Mouse (Mus musculus) midbrain, postnatal 0 days (tissue): ENCODE data around the gene Aftph. TPM values are rescaled to one million over a fixed set of nuclear protein-coding genes. Genes with fewer than 3 reads are reported as not detected.

ENCODE experiments used
- ATAC-seq: fragments of 200-750 bp; cut with Nextera tagmentation; 2 replicates; pipeline ENCODE4 v1.8.0; 2017; ENCODE audit warnings: moderate number of reproducible peaks, mild to moderate bottlenecking, moderate TSS enrichment, moderate library complexity; ENCODE audit not compliant: low FRiP score
- DNase-seq: peaks from one replicate; pipeline ENCODE4 v3.0.0-alpha.2; 2015; ENCODE audit warnings: low spot score
- H3K27ac ChIP-seq: fragments of 300-500 bp; sonication (generic); 2 replicates; pipeline ENCODE4 v1.5.1; 2014; ENCODE audit warnings: low read depth, mild to moderate bottlenecking, low read length, mixed read lengths
- H3K27me3 ChIP-seq: fragments of 300-500 bp; sonication (generic); 2 replicates; pipeline ENCODE4 v1.6.1; 2014; ENCODE audit warnings: low read length, control low read depth, mixed read lengths; ENCODE audit not compliant: insufficient read depth
- H3K36me3 ChIP-seq: fragments of 300-500 bp; sonication (generic); 2 replicates; pipeline ENCODE4 v1.6.1; 2014; ENCODE audit warnings: low read length, control low read depth, mixed read lengths; ENCODE audit not compliant: insufficient read depth
- H3K4me1 ChIP-seq: fragments of 300-500 bp; sonication (generic); 2 replicates; pipeline ENCODE4 v1.6.1; 2014; ENCODE audit warnings: mild to moderate bottlenecking, control low read depth, antibody characterized with exemption, low read length, mixed read lengths; ENCODE audit not compliant: insufficient read depth
- H3K4me2 ChIP-seq: fragments of 300-500 bp; sonication (generic); 2 replicates; pipeline ENCODE4 v1.6.1; 2014; ENCODE audit warnings: low read depth, mild to moderate bottlenecking, low read length, mixed read lengths; ENCODE audit not compliant: poor library complexity, severe bottlenecking
- H3K4me3 ChIP-seq: fragments of 300-500 bp; sonication (generic); 2 replicates; pipeline ENCODE4 v1.5.1; 2014; ENCODE audit warnings: low read depth, mild to moderate bottlenecking, low read length, moderate library complexity
- H3K9ac ChIP-seq: fragments of 300-500 bp; sonication (generic); replicated peaks from 2 replicates; pipeline ENCODE4 v1.6.1; 2014; ENCODE audit warnings: mild to moderate bottlenecking, low read length, moderate library complexity, mixed read lengths; ENCODE audit not compliant: poor library complexity, severe bottlenecking
- H3K9me3 ChIP-seq: fragments of 300-500 bp; sonication (generic); 2 replicates; pipeline ENCODE4 v1.6.1; 2016; ENCODE audit warnings: low read length, control low read depth
- CTCF ChIP-seq: IDR thresholded peaks from 2 replicates; pipeline ENCODE4 v1.5.1; 2016; ENCODE audit warnings: antibody characterized with exemption, mild to moderate bottlenecking
- WGBS: fragments of 180-500 bp; shearing (Covaris S2); extraction: QIAGEN DNeasy Blood & Tissue Kit; methylation state at CpG from one replicate; pipeline ENCODE4 v1.1.7; 2014; 5-methylcytosine and 5-hydroxymethylcytosine counted together
- polyA plus RNA-seq: library from polyadenylated mRNA; unstranded; fragments of >200 nt; fragmentation: Nextera tagmentation; extraction: Ambion mirVana; gene quantifications from 2 replicates; pipeline ENCODE4 v1.2.1, GENCODE M21; 2015
- total RNA-seq: library from RNA; depleted of rRNA; stranded (reverse); fragments of >200 nt; gene quantifications from 2 replicates; pipeline ENCODE4 v1.2.3, GENCODE M21; 2014; rRNA removed

Aftph gene
- total and polyA plus RNA-seq, 2 experiments from 2014 or later, result 23.4 to 41.2 TPM

DNA sequence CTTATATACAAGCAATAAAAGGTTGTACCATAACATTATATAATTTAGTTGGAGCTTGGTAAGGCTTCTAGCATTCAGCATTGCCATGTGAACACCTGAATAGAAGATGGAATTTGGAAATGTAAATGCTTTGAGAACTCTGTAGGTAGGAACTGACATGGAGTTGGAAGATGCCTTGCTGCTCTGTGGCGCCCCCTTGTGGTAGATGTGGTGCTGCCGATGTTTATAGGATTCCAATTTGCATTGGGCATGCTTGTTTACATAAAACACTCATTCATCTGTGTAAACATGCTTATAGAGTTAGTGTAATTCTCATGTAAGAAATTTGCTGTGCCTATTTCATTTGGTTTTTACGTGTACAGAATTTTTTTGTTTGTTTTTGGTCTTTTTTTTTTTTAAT lies 102.5 kb downstream of the Aftph start:
- H3K4me1 ChIP-seq, result peaks cover 6% of the 10 kb centered on the region; the same call in 1 of the 2 replicates
- H3K27ac ChIP-seq, result no peak overlapping the region
- H3K4me2 ChIP-seq, result no peak overlapping the region
- ATAC-seq (no peak), DNase-seq (peak; percentile 67)
- peak; percentile 86 for TF ChIP-seq CTCF
- no peak overlapping the region for H3K4me3 ChIP-seq
- H3K9ac ChIP-seq, result no peak overlapping the region
- no peaks in the 10 kb centered on the region for H3K27me3 ChIP-seq
- no peaks in the 10 kb centered on the region for H3K36me3 ChIP-seq
- WGBS, result 26% methylated on average over 3 of the region's 3 CpGs
- H3K9me3 ChIP-seq, result no peaks in the 10 kb centered on the region

DNA sequence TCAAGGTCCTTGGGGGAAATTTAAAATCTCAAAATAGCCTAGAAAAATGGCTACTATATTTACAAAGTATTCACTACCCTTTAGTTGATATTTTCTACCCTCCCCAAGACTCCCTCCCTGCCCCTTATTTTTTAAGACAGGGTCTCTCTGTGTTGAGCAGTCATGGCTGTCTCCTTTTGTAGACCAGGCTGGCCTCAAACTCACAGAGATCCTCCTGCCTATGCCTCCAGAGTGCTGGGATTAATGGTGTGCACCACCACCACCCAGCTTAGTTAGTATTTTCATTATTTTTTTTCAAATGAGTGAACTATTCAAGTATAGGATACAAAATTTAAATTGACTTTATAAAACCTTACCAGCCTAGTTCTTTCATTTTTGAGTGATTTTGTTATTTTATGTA lies 104.3 kb downstream of the Aftph start:
- H3K27me3 ChIP-seq, result no peaks in the 10 kb centered on the region

DNA sequence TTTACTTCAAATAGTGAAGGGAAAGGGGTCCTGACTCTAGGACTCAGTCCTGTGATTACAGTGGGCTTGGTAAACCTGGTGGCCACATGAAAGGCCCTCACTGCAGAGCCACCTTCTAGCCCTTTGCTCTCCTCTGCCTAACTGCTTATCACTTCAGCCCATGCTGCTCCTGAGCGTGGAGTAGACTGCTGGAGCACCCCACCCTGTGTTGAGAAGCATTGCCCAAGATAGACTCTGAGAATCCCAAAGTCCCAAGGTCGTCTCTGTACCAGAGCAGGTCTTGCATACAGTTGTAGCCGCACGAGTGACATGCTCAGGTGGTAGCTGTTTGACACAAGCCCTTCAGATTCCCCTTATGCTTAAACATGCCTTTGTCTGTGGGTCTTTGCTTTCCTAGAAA lies 105.3 kb downstream of the Aftph start:
- TF ChIP-seq CTCF, result no peak
- DNase-seq (no peak), ATAC-seq (no peak)
- Histone ChIP-seq H3K9me3 (no peaks in the 10 kb centered on the region), H3K27ac (no peak overlapping the region), H3K9ac (0 out of 2 replicates have a peak overlapping the region, but pooled peaks have one; percentile 24), H3K27me3 (no peaks in the 10 kb centered on the region), H3K4me1 (peaks cover 11% of the 10 kb centered on the region; the same call in 1 of the 2 replicates), H3K36me3 (no peaks in the 10 kb centered on the region), H3K4me3 (no peak overlapping the region), H3K4me2 (no peak overlapping the region)
- 72% methylated on average over 4 of the region's 4 CpGs for WGBS

More for the DNA sequence above, 104.3 kb downstream of the Aftph start:
- no peak for DNase-seq
- Histone ChIP-seq H3K4me2 (no peak overlapping the region), H3K4me3 (no peak overlapping the region), H3K36me3 (no peaks in the 10 kb centered on the region), H3K4me1 (peaks cover 11% of the 10 kb centered on the region; the same call in 1 of the 2 replicates), H3K27ac (no peak overlapping the region), H3K9ac (no peak overlapping the region), H3K9me3 (no peaks in the 10 kb centered on the region)
- no peak for ATAC-seq
- TF ChIP-seq CTCF, result no peak

- Histone ChIP-seq H3K4me2 (no peak overlapping the region), H3K27me3 (no peaks in the 10 kb centered on the region), H3K9me3 (no peaks in the 10 kb centered on the region), H3K4me3 (no peak overlapping the region), H3K4me1 (peaks cover 11% of the 10 kb centered on the region; the same call in 1 of the 2 replicates), H3K9ac (no peak overlapping the region), H3K36me3 (no peaks in the 10 kb centered on the region), H3K27ac (no peak overlapping the region)
- ATAC-seq, result no peak
- no peak for TF ChIP-seq CTCF
- 28% methylated on average over 6 of the region's 6 CpGs for WGBS
- no peak for DNase-seq
Measured at GRCm38 (mm10) chr11:20635646-20636045, 105.7 kb downstream of the Aftph start.

Other genes with a start within 250 kb of the Aftph start
- 15.2 and 16.9 TPM in 2 replicates for gene Sertad2, start 198.3 kb downstream of the Aftph start, total RNA-seq
- gene Sertad2, start 198.3 kb downstream of the Aftph start, polyA plus RNA-seq, result 31.4 and 31.5 TPM in 2 replicates
- gene Lgalsl, start 89.5 kb upstream of the Aftph start, total RNA-seq, result 94.5 and 106 TPM in 2 replicates
- gene Lgalsl, start 89.5 kb upstream of the Aftph start, polyA plus RNA-seq, result 82.9 and 83.1 TPM in 2 replicates